Mouse (Mus musculus) thymus, postnatal 36 days (tissue): ENCODE results near the gene Ubtf.
"Not testable (repeated sequence)": the region's sequence is repeated elsewhere in the genome, so short reads cannot be mapped to it uniquely, and the experiment has no call there.

Experiments
- DNase-seq, 2 experiments: peaks; one replicate each; pipeline ENCODE4 v3.0.0; 2022; ENCODE audit warnings: mixed read lengths in 2 of 2

The Ubtf gene

DNA sequence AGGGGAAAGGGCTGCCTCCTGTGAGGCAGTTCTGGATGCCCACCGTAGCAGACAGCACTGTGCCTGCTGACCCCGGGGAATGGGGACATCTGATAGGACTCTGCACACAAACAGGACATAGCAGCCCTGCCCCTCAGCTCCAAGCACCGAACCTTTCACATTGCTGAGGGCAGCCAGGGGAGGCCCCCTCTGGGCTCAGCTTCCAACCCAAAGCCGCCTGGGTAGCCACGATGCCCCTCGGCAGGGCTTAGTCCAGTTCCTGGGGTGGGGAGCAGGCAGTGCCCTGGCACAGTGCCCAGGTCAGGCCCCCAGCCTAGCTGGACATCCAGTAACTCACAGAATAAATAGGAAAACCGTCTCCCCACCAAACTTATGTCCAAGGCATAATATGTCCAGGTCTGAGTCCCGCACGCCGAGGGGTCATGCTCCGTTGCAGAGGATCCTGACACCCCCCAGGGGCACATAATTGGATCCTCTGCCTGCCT lies 28.4 kb downstream of the Ubtf start:
- no peak for DNase-seq

DNA sequence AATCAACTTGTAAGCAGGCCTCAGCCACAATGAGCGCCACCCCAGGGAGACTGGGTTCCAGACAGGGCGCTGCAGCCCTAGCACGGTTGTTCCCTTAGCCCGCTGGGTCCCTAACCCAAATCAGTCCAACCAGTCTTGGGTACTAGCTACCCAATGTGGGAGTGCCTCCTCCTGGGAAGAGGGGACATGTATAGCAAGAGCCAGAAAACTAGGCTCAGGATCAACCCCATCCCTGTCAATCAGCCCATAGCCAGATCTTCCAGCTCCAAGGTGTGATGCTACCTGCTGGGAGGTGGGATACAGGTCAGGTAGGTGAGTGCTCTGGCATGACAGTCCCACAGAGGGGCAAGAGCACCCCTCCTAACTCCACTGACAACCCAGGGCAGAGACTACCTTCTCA lies 29.4 kb downstream of the Ubtf start:
- no peak for DNase-seq

DNA sequence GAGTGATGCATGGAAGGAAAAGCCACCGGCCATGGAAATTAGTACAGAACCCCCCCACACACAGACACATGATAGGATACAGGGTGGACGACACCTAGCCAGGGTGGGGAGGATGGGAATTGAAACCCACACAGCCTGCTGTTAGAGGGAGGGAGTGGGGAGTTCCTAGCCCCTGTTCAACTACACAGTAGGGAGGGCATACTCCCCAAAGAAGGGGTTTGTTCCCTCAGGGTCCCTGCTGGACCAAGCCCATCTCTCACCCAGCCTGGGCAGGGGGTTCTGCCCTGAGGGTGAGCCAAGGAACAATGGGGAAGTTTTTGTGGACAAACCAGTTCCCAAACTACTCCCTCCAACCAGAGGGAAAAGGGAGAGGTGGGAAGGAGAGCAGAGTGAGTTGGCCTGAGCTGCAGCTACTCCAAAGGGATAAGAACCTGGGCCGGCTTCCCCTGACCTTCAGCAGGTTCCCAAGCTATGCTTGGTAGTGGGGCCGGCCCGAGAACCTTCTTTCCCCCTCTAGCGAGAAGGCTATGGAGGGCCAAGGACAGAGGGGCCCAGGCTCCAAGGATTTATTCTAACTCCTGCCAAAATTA lies 29.9 kb downstream of the Ubtf start:
- DNase-seq: no peak

DNA sequence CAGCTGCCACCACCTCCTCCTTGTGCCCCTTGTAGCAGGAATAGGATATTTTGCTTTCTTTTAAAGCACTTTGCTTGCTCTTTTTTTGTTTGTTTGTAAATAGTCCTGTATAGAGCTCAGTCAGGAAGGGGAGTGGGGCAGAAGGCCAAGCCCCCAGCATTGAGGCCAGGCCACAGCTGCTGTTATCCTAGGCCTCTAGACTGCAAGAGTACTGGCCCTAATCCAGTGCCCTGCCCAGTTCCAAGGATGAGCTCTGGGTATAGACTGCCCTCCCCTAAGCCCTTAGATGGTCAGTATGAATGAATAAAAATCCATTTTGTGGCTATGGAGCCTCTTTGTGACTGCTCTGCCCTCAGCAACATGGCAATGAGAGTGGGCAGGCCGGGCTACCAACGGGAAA lies 30.6 kb downstream of the Ubtf start:
- no peak for DNase-seq

DNA sequence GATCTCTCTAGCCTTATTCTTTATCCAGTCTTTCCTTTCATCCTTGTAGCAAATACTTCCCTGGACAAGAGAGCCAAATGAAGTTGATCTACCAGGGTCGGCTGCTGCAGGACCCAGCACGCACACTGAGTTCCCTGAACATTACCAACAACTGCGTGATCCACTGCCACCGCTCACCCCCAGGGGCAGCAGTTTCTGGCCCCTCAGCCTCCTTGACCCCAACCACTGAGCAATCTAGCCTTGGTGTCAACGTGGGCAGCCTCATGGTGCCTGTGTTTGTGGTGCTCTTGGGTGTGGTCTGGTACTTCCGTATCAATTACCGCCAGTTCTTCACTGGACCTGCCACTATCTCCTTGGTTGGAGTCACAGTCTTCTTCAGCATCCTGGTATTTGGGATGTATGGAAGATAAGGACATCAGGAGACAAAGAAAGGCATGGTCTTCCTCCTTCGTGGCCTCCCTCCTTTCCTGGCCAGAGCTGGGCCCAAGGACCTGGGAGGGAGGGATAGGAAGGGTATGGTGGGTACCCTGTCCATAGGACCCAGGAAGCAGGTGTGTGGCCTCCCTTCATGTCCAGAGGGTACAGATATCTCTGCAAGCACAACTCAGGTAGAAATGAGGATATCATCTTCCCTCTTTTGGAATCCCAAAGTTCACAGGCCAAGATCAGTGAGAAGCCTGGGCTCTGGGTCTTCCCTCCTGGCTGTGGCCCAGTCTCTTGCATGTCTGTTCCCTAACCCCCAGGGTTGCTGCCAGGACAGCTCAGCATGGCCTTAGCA lies 31.3 kb downstream of the Ubtf start:
- DNase-seq: no peak

DNA sequence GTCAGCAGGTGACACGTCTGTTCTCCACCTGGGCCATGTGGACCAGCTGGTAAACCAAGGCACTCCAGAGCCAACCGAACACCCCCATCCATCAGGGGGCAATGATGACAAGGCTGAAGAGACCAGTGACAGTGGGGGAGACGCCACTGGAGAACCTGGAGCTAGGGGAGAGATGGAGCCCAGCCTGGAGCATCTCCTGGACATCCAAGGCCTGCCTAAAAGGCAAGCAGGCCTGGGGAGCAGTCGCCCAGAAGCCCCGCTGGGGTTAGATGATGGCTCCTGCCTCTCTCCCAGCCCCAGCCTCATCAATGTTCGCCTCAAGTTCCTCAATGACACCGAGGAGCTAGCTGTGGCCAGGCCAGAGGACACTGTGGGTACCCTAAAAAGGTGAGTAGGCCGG lies 32.1 kb downstream of the Ubtf start:
- peak in 1 of 2 experiments; percentile 11 for DNase-seq

DNA sequence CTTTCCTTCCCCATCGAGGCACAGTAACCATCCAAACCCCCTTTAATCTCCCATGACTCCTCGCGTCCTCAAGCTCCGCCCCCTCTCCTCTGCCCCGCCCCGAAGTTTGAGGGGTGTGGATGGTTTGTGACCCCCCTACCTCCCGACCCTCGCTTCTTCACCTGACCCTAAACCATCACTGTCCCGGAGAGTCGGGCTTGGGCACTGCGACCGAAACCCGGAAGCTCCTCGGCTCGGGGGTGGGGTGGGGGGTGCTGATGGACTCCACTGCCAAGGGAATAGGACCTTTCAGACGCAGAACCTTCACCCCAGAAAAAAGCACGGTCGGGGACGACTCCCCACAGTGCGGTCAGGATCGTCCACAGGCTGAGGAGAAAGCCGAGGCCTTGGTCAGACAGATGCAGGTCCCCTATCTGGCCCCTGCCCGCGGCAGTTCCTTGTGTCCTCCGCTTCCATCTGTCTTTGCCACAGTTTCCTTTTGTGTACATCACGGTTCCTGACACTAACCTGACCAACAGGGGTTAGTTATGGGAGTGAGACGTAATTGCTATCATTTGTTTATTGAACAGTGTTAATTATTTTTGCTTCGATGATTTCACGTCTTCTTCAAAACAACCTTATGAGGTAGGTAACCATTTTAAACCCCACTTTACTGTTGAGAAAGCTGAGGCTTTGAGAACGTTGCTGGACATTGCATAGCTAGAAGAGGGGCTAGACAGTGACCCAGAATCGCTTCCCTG lies 34.3 kb downstream of the Ubtf start:
- DNase-seq: peak in 1 of 2 experiments; percentile 81

DNA sequence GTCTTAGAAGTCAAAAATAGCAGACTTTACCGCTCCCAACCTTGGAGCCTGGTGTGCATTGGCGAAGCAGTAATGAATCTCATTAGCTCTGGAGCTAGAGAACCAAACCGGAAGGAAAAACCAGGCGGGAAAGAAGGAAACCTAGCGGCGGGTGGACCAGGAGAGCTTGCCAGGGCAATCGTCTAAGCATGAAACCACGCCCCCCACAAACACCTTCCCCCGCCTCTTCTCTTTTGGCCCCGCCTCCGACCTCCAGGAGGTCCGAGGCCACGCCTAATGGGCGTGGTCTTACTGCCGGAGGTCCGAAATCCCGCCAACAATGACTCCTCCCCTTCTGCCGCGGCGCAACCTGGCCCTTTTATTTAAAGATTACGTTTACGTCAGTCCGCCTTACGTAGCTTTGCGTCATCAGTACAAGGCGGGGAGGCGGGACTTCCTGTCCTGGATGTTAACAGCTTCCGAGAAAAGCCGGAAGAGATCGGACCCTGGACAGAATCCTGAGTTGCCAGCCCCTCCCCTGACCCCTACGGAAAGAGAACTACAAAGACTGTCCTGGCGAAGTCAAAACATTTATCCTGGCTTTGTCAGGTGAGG lies 34.9 kb downstream of the Ubtf start, which contains the start of gene Tmub2:
Gene Tmub2, plus strand, starts transcription at position 431 of the 594 bp plus-strand sequence.
- DNase-seq: peak; percentile 93 to 96

DNA sequence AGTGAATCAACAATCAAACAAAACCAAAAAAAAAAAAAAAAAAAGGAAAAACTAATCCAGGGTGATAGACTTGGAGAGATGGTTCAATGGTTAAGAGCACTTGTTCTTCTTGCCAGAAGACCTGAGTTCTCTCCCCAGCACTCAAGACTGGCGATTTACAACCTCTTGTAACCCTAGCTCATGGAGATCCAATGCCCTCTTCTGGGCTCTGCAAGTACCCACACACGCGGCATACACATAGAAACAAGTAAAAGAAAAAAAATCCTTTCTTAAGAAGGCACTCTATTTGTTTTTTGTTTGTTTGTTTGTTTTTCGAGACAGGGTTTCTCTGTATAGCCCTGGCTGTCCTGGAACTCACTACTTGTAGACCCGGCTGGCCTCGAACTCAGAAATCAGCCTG lies 35.6 kb downstream of the Ubtf start:
- no peak for DNase-seq

DNA sequence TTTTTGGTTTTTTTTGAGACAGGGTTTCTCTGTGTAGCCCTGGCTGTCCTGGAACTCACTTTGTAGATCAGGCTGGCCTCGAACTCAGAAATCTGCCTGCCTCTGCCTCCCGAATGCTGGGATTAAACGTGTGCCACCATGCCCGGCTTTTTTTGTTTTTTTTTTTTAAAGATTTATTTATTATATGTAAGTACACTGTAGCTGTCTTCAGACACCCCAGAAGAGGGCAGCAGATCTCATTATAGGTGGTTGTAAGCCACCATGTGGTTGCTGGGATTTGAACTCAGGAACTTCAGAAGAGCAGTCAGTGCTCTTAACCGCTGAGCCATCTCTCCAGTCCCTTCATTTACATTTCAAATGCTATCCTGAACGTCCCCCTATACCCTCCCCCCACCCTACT lies 39.3 kb downstream of the Ubtf start:
- DNase-seq: not testable (repeated sequence)

DNA sequence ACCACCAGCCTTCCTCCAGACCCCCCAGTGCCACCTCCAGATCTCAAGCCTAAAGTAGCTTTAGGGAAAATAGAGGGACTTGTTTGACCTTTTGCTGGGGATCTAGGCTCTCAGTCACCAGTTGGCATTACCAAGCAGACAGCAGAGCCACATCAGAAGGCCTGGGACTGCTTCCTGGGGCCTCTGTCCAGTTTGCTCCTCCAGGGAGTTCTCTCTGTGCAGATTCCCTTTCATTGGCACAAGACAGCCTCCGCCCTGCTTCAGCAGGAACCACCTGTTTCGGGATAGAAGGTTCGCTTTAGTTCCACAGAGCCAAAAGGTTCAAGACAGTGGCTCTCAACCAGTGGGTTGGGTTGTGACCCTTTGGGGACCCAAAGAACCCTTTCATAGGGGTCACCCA lies 39.9 kb downstream of the Ubtf start:
- DNase-seq: no peak

DNA sequence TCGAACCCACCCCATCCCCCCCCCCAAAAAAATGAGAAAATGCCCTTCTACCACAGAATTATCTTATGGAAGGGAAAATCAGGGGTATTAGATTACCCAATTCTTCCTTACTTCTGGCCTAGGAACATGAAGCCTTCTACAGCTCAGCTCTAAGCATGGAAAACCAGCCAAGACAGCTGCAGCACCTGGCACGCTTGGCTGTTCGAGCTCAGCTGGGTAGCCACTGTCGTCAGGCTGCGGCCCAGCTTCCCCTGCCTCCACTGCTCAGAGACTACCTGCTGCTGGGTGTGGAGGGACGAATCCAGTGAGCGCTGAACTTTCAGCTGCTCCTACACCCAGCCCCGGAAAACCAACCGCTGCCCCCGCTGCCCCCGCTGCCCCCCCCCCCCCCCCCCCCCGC lies 41.8 kb downstream of the Ubtf start:
- DNase-seq: no peak

DNA sequence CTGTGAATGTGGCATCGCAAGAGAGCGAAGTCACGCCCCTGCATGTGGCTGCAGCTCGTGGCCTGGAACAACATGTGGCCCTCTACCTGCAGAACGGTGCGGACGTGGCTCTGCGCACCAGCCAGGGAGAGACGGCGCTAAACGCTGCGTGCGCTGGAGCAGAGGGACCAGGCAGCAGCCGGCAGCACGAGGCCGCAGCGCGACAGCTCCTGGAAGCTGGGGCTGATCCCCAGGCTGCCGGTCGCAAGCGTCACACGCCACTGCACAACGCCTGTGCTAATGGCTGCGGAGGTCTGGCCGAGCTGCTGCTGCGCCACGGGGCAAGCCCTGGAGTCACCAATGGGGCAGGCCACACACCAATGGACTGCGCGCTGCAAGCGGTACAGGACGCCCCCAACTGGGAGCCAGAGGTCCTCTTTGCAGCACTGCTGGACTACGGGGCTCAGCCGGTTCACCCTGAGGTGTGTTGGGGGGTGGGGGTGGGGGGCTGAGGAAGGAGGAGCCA lies 43.1 kb downstream of the Ubtf start:
- peak in 1 of 2 experiments; percentile 10 for DNase-seq

DNA sequence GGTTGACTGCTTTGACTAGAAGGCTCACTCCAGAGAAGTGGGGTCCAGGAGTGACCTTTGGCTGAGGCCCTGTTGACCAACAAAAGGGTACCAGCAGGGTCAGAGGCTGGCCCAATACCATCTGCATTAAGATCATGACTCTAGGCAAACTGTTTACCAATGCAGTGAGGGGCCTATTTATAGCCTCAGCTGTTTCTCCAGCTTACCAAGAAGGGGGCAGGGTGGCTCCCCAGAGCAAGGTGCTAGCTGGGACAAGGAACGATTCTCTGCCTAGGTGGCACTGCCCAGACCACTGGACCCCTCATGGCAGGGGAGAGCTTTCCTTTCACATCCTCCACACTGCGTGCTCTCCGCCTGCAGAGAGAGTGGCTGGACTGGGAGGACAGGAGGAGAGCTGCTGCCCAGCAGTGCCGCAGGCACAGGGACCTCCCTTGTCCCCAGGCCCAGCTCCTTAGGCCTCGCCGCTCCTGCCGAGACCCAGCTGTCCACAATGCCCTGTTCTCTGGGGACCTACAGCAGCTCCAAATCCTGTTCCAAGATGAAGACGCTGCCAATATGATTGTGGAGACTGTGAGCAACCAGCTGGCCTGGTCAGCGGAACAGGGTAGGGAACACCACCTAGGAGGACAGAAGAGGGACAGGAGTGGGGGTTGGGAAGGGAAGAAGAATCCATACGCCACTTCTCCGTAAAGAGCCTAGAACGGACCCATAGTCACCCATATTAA lies 50.9 kb downstream of the Ubtf start, which contains the start of gene Asb16:
Gene Asb16, plus strand, starts transcription at position 224 of the 725 bp plus-strand sequence.
- no peak for DNase-seq

DNA sequence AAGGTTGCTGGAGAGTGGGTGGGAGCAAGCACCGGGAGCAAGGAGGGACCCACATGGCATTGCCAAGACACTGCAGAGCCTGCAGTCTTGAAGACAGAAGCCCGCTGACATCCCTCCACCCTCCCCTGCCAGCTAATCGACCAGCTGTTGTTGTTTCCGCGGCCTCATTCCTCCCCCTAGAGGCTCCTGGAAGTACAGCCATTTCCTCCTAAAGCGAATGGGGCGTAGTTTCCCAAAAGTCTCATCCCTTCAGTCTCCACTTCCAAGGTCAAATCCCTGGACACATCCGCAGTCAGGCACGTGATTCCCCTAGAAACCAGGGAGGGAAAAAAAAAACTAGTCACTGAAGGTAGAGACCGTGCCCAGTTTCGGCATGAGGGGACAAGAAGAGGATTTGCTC lies 52.1 kb downstream of the Ubtf start:
- peak; percentile 52 to 57 for DNase-seq

DNA sequence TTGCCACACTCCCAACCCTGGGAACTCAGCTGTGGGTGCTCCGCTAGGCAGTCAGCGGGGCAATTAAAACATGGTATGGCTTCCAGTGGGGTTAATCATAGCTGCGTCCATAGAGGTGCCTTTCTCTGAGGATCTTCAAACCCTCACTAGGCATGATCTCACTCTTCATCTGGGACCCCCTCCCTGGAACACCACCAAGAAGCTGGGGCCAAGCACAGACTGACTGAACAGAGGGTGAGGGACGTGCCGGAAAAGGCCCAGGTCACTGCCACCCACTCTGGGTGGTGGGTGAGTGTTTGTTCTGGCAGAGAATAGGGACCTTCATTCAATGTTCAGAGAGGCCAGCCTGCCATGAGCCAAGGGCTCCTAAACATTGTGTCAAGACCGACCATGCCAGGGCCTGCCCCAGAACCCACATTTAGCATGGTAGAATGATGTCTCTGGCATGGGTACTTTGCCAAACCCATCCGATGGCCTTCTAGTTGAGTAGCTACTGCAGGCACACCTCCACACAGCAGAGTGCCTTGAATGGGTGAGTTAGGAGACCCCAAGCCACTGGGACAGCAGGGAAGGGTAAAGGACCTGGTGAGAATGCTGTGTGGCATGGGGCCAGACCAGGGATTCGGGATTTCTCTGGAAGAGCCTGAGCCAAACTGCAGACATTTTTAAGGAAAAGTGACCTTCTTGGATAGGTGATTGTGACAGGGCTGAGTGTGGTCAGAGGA lies 52.7 kb downstream of the Ubtf start:
- no peak for DNase-seq

DNA sequence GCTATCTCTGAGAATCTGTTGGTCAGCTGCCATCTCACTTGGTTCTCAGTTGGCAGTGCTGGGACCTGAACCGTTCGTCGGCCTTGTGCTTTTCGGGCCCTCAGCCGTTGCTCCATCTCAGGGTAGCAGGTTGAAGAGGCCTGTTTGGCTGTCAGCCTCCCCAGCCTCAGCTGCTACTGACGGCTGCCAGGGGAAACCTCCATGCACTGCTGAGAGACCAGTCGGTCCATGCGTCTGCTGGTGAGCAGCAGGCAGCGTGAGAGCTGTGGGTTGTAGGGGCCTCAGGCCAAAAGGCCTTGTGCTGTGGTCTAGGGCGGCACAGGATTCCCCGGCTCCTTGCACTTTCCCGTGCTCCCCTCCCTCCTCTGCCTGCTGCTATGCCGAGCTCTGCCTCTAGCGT lies 53.7 kb downstream of the Ubtf start:
- no peak for DNase-seq

DNA sequence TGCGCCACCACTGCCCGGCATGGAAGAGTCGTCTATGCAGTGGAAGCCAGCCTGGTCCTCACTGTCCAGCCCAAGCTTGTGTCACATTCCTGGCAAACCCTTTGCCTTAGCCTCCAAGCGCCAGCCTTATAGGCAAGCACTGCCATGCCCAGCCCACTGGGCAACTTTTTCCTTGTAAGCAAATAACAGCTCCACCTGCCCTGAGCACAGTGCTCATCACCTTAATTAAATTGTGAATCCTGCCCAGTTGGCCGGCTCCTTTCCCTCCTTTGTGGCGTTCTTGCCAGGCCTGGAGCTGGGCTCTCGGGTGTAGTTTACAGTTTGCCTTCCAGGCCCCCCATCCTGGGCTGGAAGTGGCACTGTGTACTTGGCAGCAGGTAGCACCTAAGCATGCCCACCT lies 56.3 kb downstream of the Ubtf start:
- DNase-seq: no peak

DNA sequence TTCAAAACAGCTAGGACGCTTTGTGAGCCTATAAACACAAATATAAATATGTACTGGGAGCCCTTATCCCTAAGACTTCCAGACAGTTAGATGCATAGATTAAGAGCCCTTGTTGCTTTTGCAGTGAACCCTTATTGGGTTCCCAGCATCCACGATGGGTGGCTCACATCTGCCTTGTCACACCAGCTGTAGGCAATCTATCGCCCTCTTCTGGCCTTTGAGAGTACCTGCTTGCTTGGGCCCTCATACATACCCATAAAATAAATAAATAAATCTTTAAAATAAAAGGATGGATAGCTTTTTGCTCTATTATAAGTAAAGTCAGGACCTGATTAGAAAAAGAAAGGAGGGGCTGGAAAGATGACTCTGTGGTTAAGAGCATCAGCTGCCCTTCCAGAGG lies 61.0 kb downstream of the Ubtf start:
- no peak for DNase-seq

DNA sequence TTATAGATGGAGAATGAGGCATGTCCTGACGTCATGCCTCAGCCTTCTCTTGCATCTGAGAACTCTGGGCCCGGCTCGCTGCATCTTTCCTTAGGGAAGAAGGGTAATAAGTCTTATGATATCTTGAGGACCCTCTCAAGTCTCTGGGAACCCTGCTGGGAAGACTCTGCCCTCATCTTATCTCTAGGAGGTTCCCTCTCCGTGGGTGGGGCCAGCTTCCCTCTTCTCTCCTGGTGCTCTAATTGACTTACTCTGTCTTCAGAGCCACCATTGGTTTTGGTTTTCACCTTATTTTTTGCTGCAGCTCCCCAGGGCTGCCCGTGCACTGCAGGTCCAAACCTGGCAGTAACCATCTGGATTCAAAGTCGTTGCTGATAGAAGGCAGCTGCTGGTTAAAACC lies 61.4 kb downstream of the Ubtf start:
- DNase-seq: no peak

DNA sequence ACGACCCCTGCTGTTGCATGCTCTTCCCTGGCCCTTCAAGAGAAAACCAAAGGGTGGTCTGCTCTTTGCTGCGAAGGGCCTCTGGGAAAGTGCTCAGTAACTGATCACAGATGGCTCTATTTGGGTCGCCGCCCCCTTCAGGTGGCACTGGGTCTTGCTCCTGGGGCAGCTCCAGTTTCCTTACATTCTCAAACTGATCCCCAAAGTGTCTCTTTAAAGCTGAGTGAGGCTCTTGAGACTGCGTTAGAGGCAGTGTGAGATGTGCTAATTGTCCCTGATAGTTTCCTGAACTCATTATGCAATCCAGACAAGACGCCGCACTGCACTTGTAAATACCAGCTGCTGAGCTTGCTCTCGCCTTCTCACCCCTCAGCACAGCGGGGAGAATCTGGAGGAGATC lies 62.0 kb downstream of the Ubtf start:
- no peak for DNase-seq
